Mouse (Mus musculus) limb, embryonic 11.5 days (tissue): ENCODE measurements at regions not wholly inside any gene's neighbourhood (a gene's known extent, or its start where the extent isn't known, plus 50 kb on each side); places are given as distances from the start of the nearest gene placed in this dataset.

Experiments used
- ATAC-seq: fragments of 200-750 bp; cut with Nextera tagmentation; 2 replicates; pipeline ENCODE4 v1.8.0; 2017; ENCODE audit warnings: low read depth; ENCODE audit not compliant: insufficient number of reproducible peaks, low FRiP score, low TSS enrichment
- DNase-seq: peaks from one replicate; pipeline ENCODE4 v3.0.0-alpha.2; 2015; ENCODE audit warnings: low spot score
- H3K27ac ChIP-seq: fragments of 300-500 bp; sonication (generic); replicated peaks from 2 replicates; pipeline ENCODE4 v1.5.1; 2014; ENCODE audit warnings: low read depth, mild to moderate bottlenecking, low read length
- H3K27me3 ChIP-seq: fragments of 300-500 bp; sonication (generic); 2 replicates; pipeline ENCODE4 v1.6.1; 2014; ENCODE audit warnings: mild to moderate bottlenecking, low read length, mixed read lengths; ENCODE audit not compliant: control insufficient read depth, insufficient read depth
- H3K36me3 ChIP-seq: fragments of 300-500 bp; sonication (generic); 2 replicates; pipeline ENCODE4 v1.6.1; 2014; ENCODE audit warnings: mild to moderate bottlenecking, low read length, moderate library complexity, mixed read lengths; ENCODE audit not compliant: control insufficient read depth, insufficient read depth
- H3K4me1 ChIP-seq: fragments of 300-500 bp; sonication (generic); 2 replicates; pipeline ENCODE4 v1.6.1; 2014; ENCODE audit warnings: low read length, mixed read lengths; ENCODE audit not compliant: control insufficient read depth, insufficient read depth
- H3K4me2 ChIP-seq: fragments of 300-500 bp; sonication (generic); 2 replicates; pipeline ENCODE4 v1.6.1; 2014; ENCODE audit warnings: low read depth, mild to moderate bottlenecking, moderate library complexity; ENCODE audit not compliant: severe bottlenecking
- H3K4me3 ChIP-seq: fragments of 300-500 bp; sonication (generic); 2 replicates; pipeline ENCODE4 v1.5.1; 2014; ENCODE audit warnings: low read depth, low read length
- H3K9ac ChIP-seq: fragments of 300-500 bp; sonication (generic); 2 replicates; pipeline ENCODE4 v1.6.1; 2014; ENCODE audit warnings: mild to moderate bottlenecking, low read length
- H3K9me3 ChIP-seq: fragments of 300-500 bp; sonication (generic); 2 replicates; pipeline ENCODE4 v1.6.1; 2016; ENCODE audit warnings: low read length; ENCODE audit not compliant: control insufficient read depth
- WGBS: fragments of 180-500 bp; shearing (Covaris S2); extraction: QIAGEN DNeasy Blood & Tissue Kit; methylation state at CpG from one replicate; pipeline ENCODE4 v1.1.7; 2014; 5-methylcytosine and 5-hydroxymethylcytosine counted together

- Histone ChIP-seq H3K36me3 (no peaks in the 10 kb centered on the region), H3K27me3 (no peaks in the 10 kb centered on the region), H3K4me2 (no peak overlapping the region), H3K4me3 (no peak overlapping the region), H3K27ac (no peak overlapping the region), H3K4me1 (peaks cover 4% of the 10 kb centered on the region; the same call in 1 of the 2 replicates), H3K9me3 (no peaks in the 10 kb centered on the region), H3K9ac (no peak overlapping the region)
- 77% methylated on average over 3 of the region's 3 CpGs for WGBS
- ATAC-seq (no peak), DNase-seq (no peak)
Measured at GRCm38 (mm10) chr1:79984721-79985120, 123.7 kb upstream of the Serpine2 start.

DNA sequence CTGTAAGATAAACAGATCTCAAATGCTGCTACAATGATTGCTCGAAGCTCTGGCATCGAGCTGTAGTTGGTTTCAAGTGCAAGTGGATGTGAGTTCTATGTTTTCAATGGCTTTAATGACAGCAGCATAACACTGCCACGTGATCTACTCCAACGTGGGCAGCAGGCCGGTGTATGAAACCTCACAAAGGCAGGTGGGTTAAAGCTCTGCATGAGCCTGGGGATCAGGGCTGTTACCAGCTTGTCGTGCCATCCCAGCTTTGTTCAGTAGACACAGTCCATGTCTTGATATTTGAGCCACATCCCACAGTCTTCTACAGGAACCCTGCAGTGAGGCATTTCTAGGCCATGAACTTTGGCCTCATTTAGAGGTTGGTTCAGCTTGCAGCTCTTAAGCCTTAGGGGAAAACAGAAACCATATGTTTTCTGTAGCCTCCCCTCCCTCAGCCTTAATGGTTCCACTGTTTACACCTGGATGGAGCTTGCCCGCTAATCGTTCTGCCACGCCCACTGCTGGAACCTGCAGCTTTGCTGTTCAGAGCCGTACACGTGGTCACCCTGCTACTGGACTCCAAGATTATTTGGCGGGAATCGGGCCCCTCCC, 121.8 kb upstream of the Serpine2 start:
- Histone ChIP-seq H3K27me3 (no peaks in the 10 kb centered on the region), H3K4me2 (no peak overlapping the region), H3K36me3 (no peaks in the 10 kb centered on the region), H3K9me3 (no peaks in the 10 kb centered on the region), H3K27ac (no peak overlapping the region; the same call in 1 of the 2 replicates), H3K9ac (no peak overlapping the region), H3K4me1 (peaks cover 7% of the 10 kb centered on the region; the same call in 1 of the 2 replicates), H3K4me3 (no peak overlapping the region)
- 25% methylated on average over 13 of the region's 13 CpGs for WGBS
- DNase-seq (peak; percentile 76), ATAC-seq (peak; percentile 80)

DNA sequence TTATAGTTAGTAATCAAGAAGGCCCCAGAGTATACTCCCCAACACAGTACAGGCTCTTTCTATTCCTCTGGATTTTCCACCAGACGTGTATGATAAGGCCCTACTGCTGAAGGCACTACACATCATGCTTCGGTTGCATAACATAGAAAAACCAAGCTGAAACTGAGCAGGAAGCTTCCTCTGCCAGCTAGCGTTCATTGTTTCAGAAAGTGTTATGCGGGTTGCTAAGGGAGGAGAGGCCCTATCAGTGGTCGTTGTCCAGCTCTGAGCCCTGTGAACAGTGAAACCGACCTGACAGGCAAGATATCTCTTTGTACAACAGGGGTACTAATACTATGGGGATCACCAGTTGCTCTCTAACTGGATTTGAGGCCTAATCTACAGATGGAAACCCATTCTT, 118.9 kb upstream of the Serpine2 start:
- 85% methylated on average over 6 of the region's 6 CpGs for WGBS
- Histone ChIP-seq H3K4me2 (no peak overlapping the region), H3K4me1 (peaks cover 7% of the 10 kb centered on the region; the same call in 1 of the 2 replicates), H3K27me3 (no peaks in the 10 kb centered on the region), H3K27ac (no peak overlapping the region), H3K4me3 (no peak overlapping the region), H3K9me3 (no peaks in the 10 kb centered on the region), H3K36me3 (no peaks in the 10 kb centered on the region), H3K9ac (no peak overlapping the region)
- DNase-seq (no peak), ATAC-seq (no peak)

DNA sequence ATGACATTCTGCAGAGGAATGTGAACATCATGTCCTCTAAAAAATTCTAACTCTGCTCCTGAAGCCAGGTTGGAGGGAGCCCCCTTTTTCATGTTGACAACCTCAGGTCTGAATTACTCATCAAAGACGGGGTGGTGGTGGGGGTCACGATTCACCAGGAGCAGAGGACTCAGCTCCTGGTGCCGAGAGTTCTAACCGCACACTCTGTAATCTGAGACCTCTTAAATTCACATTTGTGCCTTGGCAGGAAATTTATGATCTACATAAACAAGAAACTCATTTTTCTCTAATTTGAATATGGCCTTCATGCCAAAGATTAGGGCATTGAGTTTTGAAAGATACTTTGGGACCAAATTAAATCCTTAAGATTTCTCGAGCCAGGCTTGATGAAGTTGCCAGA, 117.2 kb upstream of the Serpine2 start:
- H3K9me3 ChIP-seq: no peaks in the 10 kb centered on the region
- no peaks in the 10 kb centered on the region for H3K27me3 ChIP-seq
- ATAC-seq: no peak; the same call in 1 of the 2 replicates
- no peaks in the 10 kb centered on the region for H3K36me3 ChIP-seq
- H3K4me3 ChIP-seq: no peak overlapping the region
- peak; percentile 33 for DNase-seq
- H3K4me1 ChIP-seq: peaks cover 7% of the 10 kb centered on the region; the same call in 1 of the 2 replicates
- 16% methylated on average over 5 of the region's 5 CpGs for whole genome bisulfite sequencing
- H3K4me2 ChIP-seq: no peak overlapping the region
- no peak overlapping the region for H3K9ac ChIP-seq
- H3K27ac ChIP-seq: no peak overlapping the region

DNA sequence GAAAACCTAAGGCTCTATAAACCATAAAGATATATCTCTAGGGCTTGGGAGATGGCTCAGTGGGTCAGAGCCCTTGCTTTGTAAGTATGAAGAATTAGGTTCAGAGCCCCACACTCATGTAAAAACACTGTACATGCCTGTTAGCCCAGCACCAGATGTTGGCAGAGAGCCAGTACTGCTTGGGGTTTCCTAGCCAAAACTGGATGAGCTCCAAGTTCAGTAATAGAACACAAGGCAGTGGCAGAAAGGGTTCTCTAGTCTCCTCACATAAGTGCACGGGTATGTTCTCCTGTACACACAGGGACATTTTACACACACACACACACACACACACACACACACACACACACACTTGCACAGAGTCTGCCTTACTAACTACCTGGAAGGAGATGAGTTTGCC, 95.1 kb upstream of the Serpine2 start:
- Histone ChIP-seq H3K4me3 (no peak overlapping the region), H3K4me2 (no peak overlapping the region), H3K9ac (no peak overlapping the region), H3K36me3 (no peaks in the 10 kb centered on the region), H3K9me3 (no peaks in the 10 kb centered on the region), H3K4me1 (no peaks in the 10 kb centered on the region), H3K27ac (no peak overlapping the region), H3K27me3 (no peaks in the 10 kb centered on the region)
- 65% methylated on average over 1 of the region's 1 CpGs for WGBS
- ATAC-seq: no peak
- DNase-seq: peak; percentile 50

GRCm38 (mm10) chr1:79944231-79944630, 83.3 kb upstream of the Serpine2 start:
- H3K9ac ChIP-seq: no peak overlapping the region
- no peak overlapping the region for H3K27ac ChIP-seq
- ATAC-seq: no peak
- no peak for DNase-seq
- H3K4me3 ChIP-seq: no peak overlapping the region
- WGBS: 79% methylated on average over 4 of the region's 4 CpGs
- H3K4me2 ChIP-seq: no peak overlapping the region
- no peaks in the 10 kb centered on the region for H3K4me1 ChIP-seq
- no peaks in the 10 kb centered on the region for H3K27me3 ChIP-seq
- H3K36me3 ChIP-seq: no peaks in the 10 kb centered on the region
- H3K9me3 ChIP-seq: no peaks in the 10 kb centered on the region

- Histone ChIP-seq H3K36me3 (no peaks in the 10 kb centered on the region), H3K4me1 (no peaks in the 10 kb centered on the region), H3K4me3 (no peak overlapping the region), H3K27ac (no peak overlapping the region), H3K4me2 (no peak overlapping the region), H3K27me3 (no peaks in the 10 kb centered on the region), H3K9ac (no peak overlapping the region), H3K9me3 (no peaks in the 10 kb centered on the region)
- 78% methylated on average over 5 of the region's 5 CpGs for WGBS
- no peak for DNase-seq
- ATAC-seq: no peak
Measured at GRCm38 (mm10) chr1:79932435-79932834, 71.5 kb upstream of the Serpine2 start.

GRCm38 (mm10) chr1:79927740-79928139, 66.8 kb upstream of the Serpine2 start:
- WGBS: 77% methylated on average over 2 of the region's 2 CpGs
- no peak for ATAC-seq
- no peaks in the 10 kb centered on the region for H3K27me3 ChIP-seq
- H3K4me1 ChIP-seq: no peaks in the 10 kb centered on the region
- H3K4me3 ChIP-seq: no peak overlapping the region
- H3K9me3 ChIP-seq: no peaks in the 10 kb centered on the region
- no peak overlapping the region for H3K27ac ChIP-seq
- DNase-seq: no peak
- H3K4me2 ChIP-seq: no peak overlapping the region
- no peaks in the 10 kb centered on the region for H3K36me3 ChIP-seq
- no peak overlapping the region for H3K9ac ChIP-seq

DNA sequence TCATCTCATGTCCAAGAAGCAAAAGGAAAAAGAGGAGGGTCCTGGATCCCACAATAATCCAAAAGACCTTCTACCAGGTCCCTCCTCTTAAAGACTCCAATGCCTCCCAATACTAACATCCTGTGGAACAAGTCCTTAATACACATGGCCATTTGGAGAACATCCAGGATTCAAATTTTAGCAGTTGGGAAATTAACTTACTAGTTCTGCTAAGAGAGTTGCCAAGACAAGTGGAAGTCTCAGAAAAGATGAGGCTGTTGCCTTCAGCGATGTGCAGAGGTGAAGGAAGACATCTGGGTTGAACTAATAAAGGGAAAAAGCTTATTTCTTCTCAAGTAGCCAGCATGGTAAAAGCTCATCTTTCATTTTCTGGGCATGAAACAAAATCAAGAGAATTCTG, 64.8 kb upstream of the Serpine2 start:
- Histone ChIP-seq H3K9me3 (no peaks in the 10 kb centered on the region), H3K36me3 (no peaks in the 10 kb centered on the region), H3K27ac (no peak overlapping the region), H3K4me3 (no peak overlapping the region), H3K9ac (no peak overlapping the region), H3K4me2 (no peak overlapping the region), H3K27me3 (no peaks in the 10 kb centered on the region), H3K4me1 (no peaks in the 10 kb centered on the region)
- WGBS: 67% methylated on average over 1 of the region's 1 CpGs
- DNase-seq: no peak
- no peak for ATAC-seq
